Mouse (Mus musculus) liver, embryonic 11.5 days (tissue): ENCODE results near the gene Mettl27. TPM values are rescaled to one million over a fixed set of nuclear protein-coding genes. Genes with fewer than 3 reads are reported as not detected.

ENCODE experiments used
- ATAC-seq: fragments of 200-750 bp; cut with Nextera tagmentation; replicated peaks from 2 replicates; pipeline ENCODE4 v1.8.0; 2017; ENCODE audit warnings: moderate number of reproducible peaks, mild to moderate bottlenecking, moderate TSS enrichment, moderate library complexity; ENCODE audit not compliant: low FRiP score
- DNase-seq: peaks from one replicate; pipeline ENCODE4 v3.0.0-alpha.2; 2017; ENCODE audit warnings: low spot score
- H3K27ac ChIP-seq: fragments of 300-500 bp; sonication (generic); 2 replicates; pipeline ENCODE4 v1.5.1; 2014; ENCODE audit warnings: mild to moderate bottlenecking, low read depth, low read length, control low read depth
- H3K27me3 ChIP-seq: fragments of 300-500 bp; sonication (generic); replicated peaks from 2 replicates; pipeline ENCODE4 v1.6.1; 2014; ENCODE audit warnings: low read length, mixed read lengths; ENCODE audit not compliant: control insufficient read depth, insufficient read depth
- H3K36me3 ChIP-seq: fragments of 300-500 bp; sonication (generic); 2 replicates; pipeline ENCODE4 v1.6.1; 2014; ENCODE audit warnings: mild to moderate bottlenecking, low read length, moderate library complexity, mixed read lengths; ENCODE audit not compliant: control insufficient read depth, insufficient read depth
- H3K4me1 ChIP-seq: fragments of 300-500 bp; sonication (generic); replicated peaks from 2 replicates; pipeline ENCODE4 v1.6.1; 2014; ENCODE audit warnings: low read length, mixed read lengths; ENCODE audit not compliant: control insufficient read depth, insufficient read depth
- H3K4me2 ChIP-seq: fragments of 300-500 bp; sonication (generic); 2 replicates; pipeline ENCODE4 v1.6.1; 2014; ENCODE audit warnings: mild to moderate bottlenecking, control low read depth, moderate library complexity
- H3K4me3 ChIP-seq: fragments of 300-500 bp; sonication (generic); 2 replicates; pipeline ENCODE4 v1.5.1; 2014; ENCODE audit warnings: low read depth, low read length, control low read depth
- H3K9ac ChIP-seq: fragments of 300-500 bp; sonication (generic); 2 replicates; pipeline ENCODE4 v1.6.1; 2014; ENCODE audit warnings: low read depth, low read length, control low read depth
- H3K9me3 ChIP-seq: fragments of 300-500 bp; sonication (generic); 2 replicates; pipeline ENCODE4 v1.6.1; 2016; ENCODE audit warnings: low read length, inconsistent platforms, mixed read lengths; ENCODE audit not compliant: control insufficient read depth
- WGBS: fragments of 180-500 bp; shearing (Covaris S2); extraction: QIAGEN DNeasy Blood & Tissue Kit; methylation state at CpG from one replicate; pipeline ENCODE4 v1.1.7; 2014; 5-methylcytosine and 5-hydroxymethylcytosine counted together
- polyA plus RNA-seq: library from polyadenylated mRNA; unstranded; fragments of >200 nt; fragmentation: Nextera tagmentation; extraction: Ambion mirVana; gene quantifications from 2 replicates; pipeline ENCODE4 v1.2.1, GENCODE M21; 2014

Mettl27 gene
- polyA plus RNA-seq, 1 experiment from 2014 or later = 9.1 TPM

GRCm38 (mm10) chr5:134976577-134977250 lies 44.5 kb downstream of the Mettl27 start:
- no peak overlapping the region for H3K9ac ChIP-seq
- 0 out of 2 replicates have a peak overlapping the region, but pooled peaks have one; percentile 3 for H3K4me2 ChIP-seq
- H3K9me3 ChIP-seq = no peaks in the 10 kb centered on the region
- ATAC-seq (no peak), DNase-seq (no peak)
- no peak overlapping the region for H3K4me3 ChIP-seq
- WGBS = 64% methylated on average over 14 of the region's 14 CpGs
- no peaks in the 10 kb centered on the region for H3K27me3 ChIP-seq
- no peaks in the 10 kb centered on the region for H3K36me3 ChIP-seq
- H3K27ac ChIP-seq = no peak overlapping the region
- peaks cover 23% of the 10 kb centered on the region for H3K4me1 ChIP-seq

- Histone ChIP-seq H3K9ac (no peak overlapping the region), H3K36me3 (no peaks in the 10 kb centered on the region), H3K4me1 (peaks cover 23% of the 10 kb centered on the region), H3K4me3 (no peak overlapping the region), H3K27ac (no peak overlapping the region), H3K27me3 (no peaks in the 10 kb centered on the region), H3K4me2 (no peak overlapping the region), H3K9me3 (no peaks in the 10 kb centered on the region)
- ATAC-seq (no peak), DNase-seq (no peak)
- 41% methylated on average over 4 of the region's 4 CpGs for WGBS
These were observed 45.7 kb downstream of the Mettl27 start for GRCm38 (mm10) chr5:134977837-134978236.

- H3K36me3 ChIP-seq = no peaks in the 10 kb centered on the region
- H3K4me3 ChIP-seq = no peak overlapping the region
- no peak for ATAC-seq
- H3K4me1 ChIP-seq = peaks cover 13% of the 10 kb centered on the region
- no peaks in the 10 kb centered on the region for H3K9me3 ChIP-seq
- no peak overlapping the region for H3K4me2 ChIP-seq
- no peak overlapping the region for H3K27ac ChIP-seq
- no peak overlapping the region for H3K9ac ChIP-seq
- DNase-seq = no peak
- 46% methylated on average over 10 of the region's 10 CpGs for WGBS
- H3K27me3 ChIP-seq = peaks cover 21% of the 10 kb centered on the region
These were observed 49.0 kb downstream of the Mettl27 start for GRCm38 (mm10) chr5:134981149-134981548.

GRCm38 (mm10) chr5:134983111-134983510 lies 50.9 kb downstream of the Mettl27 start:
- Histone ChIP-seq H3K36me3 (no peaks in the 10 kb centered on the region), H3K4me3 (no peak overlapping the region), H3K27me3 (peaks cover 40% of the 10 kb centered on the region), H3K4me2 (no peak overlapping the region), H3K9ac (no peak overlapping the region), H3K4me1 (peaks cover 20% of the 10 kb centered on the region), H3K9me3 (no peaks in the 10 kb centered on the region), H3K27ac (no peak overlapping the region)
- WGBS = 82% methylated on average over 1 of the region's 1 CpGs
- DNase-seq (no peak), ATAC-seq (no peak)

GRCm38 (mm10) chr5:134983771-134984170 lies 51.6 kb downstream of the Mettl27 start:
- Histone ChIP-seq H3K9ac (no peak overlapping the region), H3K27me3 (peaks cover 44% of the 10 kb centered on the region)
- WGBS = 45% methylated on average over 3 of the region's 3 CpGs

GRCm38 (mm10) chr5:134985633-134986297 lies 53.6 kb downstream of the Mettl27 start, which contains the start of gene Cldn3:
Gene Cldn3 (plus strand): TSS chr5:134986214.
- H3K9ac ChIP-seq = no peak within 1 kb of the TSS
- ATAC-seq (peak; percentile 26; the same call in 1 of the 2 replicates), DNase-seq (no peak)
- peaks cover 58% of the 10 kb centered on the region for H3K27me3 ChIP-seq
- 4% methylated on average over 24 of the region's 25 CpGs for WGBS
- H3K9me3 ChIP-seq = no peaks in the 10 kb centered on the region
- H3K36me3 ChIP-seq = no peaks in the 10 kb centered on the region
- H3K4me2 ChIP-seq = peak within 1 kb of the TSS; percentile 56
- H3K4me3 ChIP-seq = peak within 1 kb of the TSS; percentile 37
- H3K27ac ChIP-seq = no peak within 1 kb of the TSS
- peaks cover 20% of the 10 kb centered on the region for H3K4me1 ChIP-seq

More at GRCm38 (mm10) chr5:134983771-134984170, 51.6 kb downstream of the Mettl27 start:
- no peak for ATAC-seq
- DNase-seq = no peak
- H3K36me3 ChIP-seq = no peaks in the 10 kb centered on the region
- no peak overlapping the region for H3K27ac ChIP-seq
- H3K9me3 ChIP-seq = no peaks in the 10 kb centered on the region
- H3K4me3 ChIP-seq = no peak overlapping the region
- H3K4me1 ChIP-seq = peaks cover 20% of the 10 kb centered on the region
- no peak overlapping the region for H3K4me2 ChIP-seq

- Histone ChIP-seq H3K36me3 (no peaks in the 10 kb centered on the region), H3K27ac (no peak overlapping the region), H3K4me3 (peak overlapping the region; percentile 37), H3K4me2 (peak overlapping the region; percentile 56), H3K9me3 (no peaks in the 10 kb centered on the region), H3K4me1 (peaks cover 15% of the 10 kb centered on the region), H3K27me3 (peaks cover 61% of the 10 kb centered on the region), H3K9ac (no peak overlapping the region)
- DNase-seq (no peak), ATAC-seq (no peak)
- 6% methylated on average over 79 of the region's 79 CpGs for WGBS
These were observed 54.4 kb downstream of the Mettl27 start for GRCm38 (mm10) chr5:134986298-134987268.

GRCm38 (mm10) chr5:134989166-134989565 lies 57.0 kb downstream of the Mettl27 start:
- DNase-seq = no peak
- no peak for ATAC-seq
- WGBS = 60% methylated on average over 11 of the region's 11 CpGs
- no peaks in the 10 kb centered on the region for H3K36me3 ChIP-seq
- H3K27ac ChIP-seq = no peak overlapping the region
- peaks cover 15% of the 10 kb centered on the region for H3K4me1 ChIP-seq
- H3K27me3 ChIP-seq = peaks cover 58% of the 10 kb centered on the region
- no peak overlapping the region for H3K4me2 ChIP-seq
- H3K4me3 ChIP-seq = no peak overlapping the region
- H3K9me3 ChIP-seq = no peaks in the 10 kb centered on the region
- H3K9ac ChIP-seq = no peak overlapping the region
